Mouse (Mus musculus): Measurements from ENCODE around the gene Olfr38. TPM values are rescaled to one million over a fixed set of nuclear protein-coding genes. Genes with fewer than 3 reads are reported as not detected.

Olfr38 gene
- polyA plus RNA-seq (2016; fragmentation: Nextera tagmentation; extraction: Ambion mirVana), result not detected in 2 replicates

- Histone ChIP-seq H3K4me1 (no peaks in the 10 kb centered on the region), H3K36me3 (replicated peaks) (no peaks in the 10 kb centered on the region), H3K4me3 (no peak within 1 kb of the TSS), H3K27ac (replicated peaks) (no peak within 1 kb of the TSS), H3K27me3 (replicated peaks; ENCODE audit: low read depth, poor library complexity, severe bottlenecking) (no peaks in the 10 kb centered on the region), H3K9me3 (no peaks in the 10 kb centered on the region)
- 77% methylated on average over 1 of the region's 1 CpGs for WGBS
- no peak for DNase-seq (ENCODE audit: low spot score)
Observed at GRCm38 (mm10) chr6:42756104-42756503, at the start of gene Olfr38. Gene Olfr38, plus strand, starts transcription at chr6:42756404.

GRCm38 (mm10) chr6:42709291-42710211, 46.7 kb upstream of the Olfr38 start, which contains the start of gene Tcaf1:
Gene Tcaf1, minus strand, starts transcription at chr6:42710088.
- WGBS, result 2% methylated on average over 28 of the region's 28 CpGs
- Histone ChIP-seq H3K9me3 (no peaks in the 10 kb centered on the region), H3K36me3 (replicated peaks) (no peaks in the 10 kb centered on the region), H3K4me3 (peak within 1 kb of the TSS; percentile 85), H3K27me3 (replicated peaks; ENCODE audit: low read depth, poor library complexity, severe bottlenecking) (no peaks in the 10 kb centered on the region), H3K27ac (replicated peaks) (peak within 1 kb of the TSS; percentile 95), H3K4me1 (peaks cover 7% of the 10 kb centered on the region)
- DNase-seq (ENCODE audit: low spot score), result peak; percentile 88

- Histone ChIP-seq H3K27ac (replicated peaks) (no peak overlapping the region), H3K4me1 (no peaks in the 10 kb centered on the region), H3K9me3 (no peaks in the 10 kb centered on the region), H3K4me3 (no peak overlapping the region), H3K27me3 (replicated peaks; ENCODE audit: low read depth, poor library complexity, severe bottlenecking) (no peaks in the 10 kb centered on the region), H3K36me3 (replicated peaks) (no peaks in the 10 kb centered on the region)
- 79% methylated on average over 8 of the region's 8 CpGs for WGBS
- no peak for DNase-seq (ENCODE audit: low spot score)
Observed at GRCm38 (mm10) chr6:42714668-42715067, 41.5 kb upstream of the Olfr38 start.

- Histone ChIP-seq H3K4me1 (no peaks in the 10 kb centered on the region), H3K36me3 (replicated peaks) (no peaks in the 10 kb centered on the region), H3K27me3 (replicated peaks; ENCODE audit: low read depth, poor library complexity, severe bottlenecking) (no peaks in the 10 kb centered on the region), H3K9me3 (no peaks in the 10 kb centered on the region), H3K4me3 (no peak overlapping the region), H3K27ac (replicated peaks) (no peak overlapping the region)
- DNase-seq (ENCODE audit: low spot score), result no peak
Observed at GRCm38 (mm10) chr6:42717973-42718372, 38.2 kb upstream of the Olfr38 start.

- no peaks in the 10 kb centered on the region for H3K9me3 ChIP-seq
- no peak within 1 kb of the TSS for H3K27ac ChIP-seq (replicated peaks)
- no peaks in the 10 kb centered on the region for H3K36me3 ChIP-seq (replicated peaks)
- DNase-seq (ENCODE audit: low spot score), result no peak
- no peak within 1 kb of the TSS for H3K4me3 ChIP-seq
- H3K27me3 ChIP-seq (replicated peaks; ENCODE audit: low read depth, poor library complexity, severe bottlenecking), result no peaks in the 10 kb centered on the region
- H3K4me1 ChIP-seq, result no peaks in the 10 kb centered on the region
- WGBS, result 94% methylated on average over 1 of the region's 1 CpGs
Observed at GRCm38 (mm10) chr6:42739071-42739470, 17.1 kb upstream of the Olfr38 start, which contains the start of gene Olfr453. Gene Olfr453, plus strand, starts transcription at chr6:42739371.

GRCm38 (mm10) chr6:42742303-42742702, 13.9 kb upstream of the Olfr38 start:
- no peaks in the 10 kb centered on the region for H3K36me3 ChIP-seq (replicated peaks)
- no peaks in the 10 kb centered on the region for H3K9me3 ChIP-seq
- no peak overlapping the region for H3K4me3 ChIP-seq
- H3K27ac ChIP-seq (replicated peaks), result no peak overlapping the region
- no peak for DNase-seq (ENCODE audit: low spot score)
- no peaks in the 10 kb centered on the region for H3K27me3 ChIP-seq (replicated peaks; ENCODE audit: low read depth, poor library complexity, severe bottlenecking)
- no peaks in the 10 kb centered on the region for H3K4me1 ChIP-seq
- 82% methylated on average over 5 of the region's 5 CpGs for WGBS

GRCm38 (mm10) chr6:42747846-42748245, 8.4 kb upstream of the Olfr38 start:
- no peaks in the 10 kb centered on the region for H3K27me3 ChIP-seq (replicated peaks; ENCODE audit: low read depth, poor library complexity, severe bottlenecking)
- no peak for DNase-seq (ENCODE audit: low spot score)
- H3K27ac ChIP-seq (replicated peaks), result no peak overlapping the region
- H3K36me3 ChIP-seq (replicated peaks), result no peaks in the 10 kb centered on the region
- no peaks in the 10 kb centered on the region for H3K4me1 ChIP-seq
- no peak overlapping the region for H3K4me3 ChIP-seq
- H3K9me3 ChIP-seq, result no peaks in the 10 kb centered on the region

- no peak for DNase-seq (ENCODE audit: low spot score)
- H3K4me1 ChIP-seq, result no peaks in the 10 kb centered on the region
- H3K9me3 ChIP-seq, result no peaks in the 10 kb centered on the region
- no peak overlapping the region for H3K27ac ChIP-seq (replicated peaks)
- H3K27me3 ChIP-seq (replicated peaks; ENCODE audit: low read depth, poor library complexity, severe bottlenecking), result no peaks in the 10 kb centered on the region
- WGBS, result 93% methylated on average over 1 of the region's 1 CpGs
- no peak overlapping the region for H3K4me3 ChIP-seq
- no peaks in the 10 kb centered on the region for H3K36me3 ChIP-seq (replicated peaks)
Observed at GRCm38 (mm10) chr6:42777066-42777465, 20.9 kb downstream of the Olfr38 start.

- no peak within 1 kb of the TSS for H3K4me3 ChIP-seq
- H3K27me3 ChIP-seq (replicated peaks; ENCODE audit: low read depth, poor library complexity, severe bottlenecking), result no peaks in the 10 kb centered on the region
- H3K36me3 ChIP-seq (replicated peaks), result no peaks in the 10 kb centered on the region
- no peaks in the 10 kb centered on the region for H3K4me1 ChIP-seq
- no peak for DNase-seq (ENCODE audit: low spot score)
- H3K9me3 ChIP-seq, result no peaks in the 10 kb centered on the region
- H3K27ac ChIP-seq (replicated peaks), result no peak within 1 kb of the TSS
Observed at GRCm38 (mm10) chr6:42784793-42785192, 28.6 kb downstream of the Olfr38 start, which contains the start of gene Olfr452. Gene Olfr452, plus strand, starts transcription at chr6:42785093.

- Histone ChIP-seq H3K27me3 (replicated peaks; ENCODE audit: low read depth, poor library complexity, severe bottlenecking) (no peaks in the 10 kb centered on the region), H3K9me3 (no peaks in the 10 kb centered on the region), H3K27ac (replicated peaks) (no peak overlapping the region), H3K4me1 (no peaks in the 10 kb centered on the region), H3K36me3 (replicated peaks) (no peaks in the 10 kb centered on the region), H3K4me3 (no peak overlapping the region)
- WGBS, result 45% methylated on average over 4 of the region's 4 CpGs
- no peak for DNase-seq (ENCODE audit: low spot score)
Observed at GRCm38 (mm10) chr6:42790247-42790948, 34.2 kb downstream of the Olfr38 start.

GRCm38 (mm10) chr6:42790949-42791556, 34.8 kb downstream of the Olfr38 start:
- Histone ChIP-seq H3K27ac (replicated peaks) (no peak overlapping the region), H3K36me3 (replicated peaks) (no peaks in the 10 kb centered on the region), H3K4me1 (no peaks in the 10 kb centered on the region), H3K4me3 (no peak overlapping the region), H3K9me3 (no peaks in the 10 kb centered on the region), H3K27me3 (replicated peaks; ENCODE audit: low read depth, poor library complexity, severe bottlenecking) (no peaks in the 10 kb centered on the region)
- no peak for DNase-seq (ENCODE audit: low spot score)
- 84% methylated on average over 9 of the region's 9 CpGs for WGBS

- 94% methylated on average over 3 of the region's 3 CpGs for WGBS
- no peak overlapping the region for H3K27ac ChIP-seq (replicated peaks)
- H3K36me3 ChIP-seq (replicated peaks), result no peaks in the 10 kb centered on the region
- no peaks in the 10 kb centered on the region for H3K4me1 ChIP-seq
- no peaks in the 10 kb centered on the region for H3K27me3 ChIP-seq (replicated peaks; ENCODE audit: low read depth, poor library complexity, severe bottlenecking)
- no peak for DNase-seq (ENCODE audit: low spot score)
- no peak overlapping the region for H3K4me3 ChIP-seq
- no peaks in the 10 kb centered on the region for H3K9me3 ChIP-seq
Observed at GRCm38 (mm10) chr6:42794982-42795381, 38.8 kb downstream of the Olfr38 start.

Measured in embryonic facial prominence, embryonic 10.5 days (tissue).